Mouse (Mus musculus) hindbrain, embryonic 11.5 days (tissue): Measurements from ENCODE around the gene Spns3. TPM values are rescaled to one million over a fixed set of nuclear protein-coding genes. Genes with fewer than 3 reads are reported as not detected.
A peak's percentile ranks its signal among the peaks of the same experiment; 100 is the strongest.

Experiments
- ATAC-seq: fragments of 200-750 bp; cut with Nextera tagmentation; 2 replicates; pipeline ENCODE4 v1.8.0; 2017; ENCODE audit warnings: mild to moderate bottlenecking, moderate TSS enrichment, moderate library complexity; ENCODE audit not compliant: low FRiP score
- DNase-seq: peaks from one replicate; pipeline ENCODE4 v3.0.0-alpha.2; 2015; ENCODE audit warnings: low spot score
- H3K27ac ChIP-seq: fragments of 300-500 bp; sonication (generic); 2 replicates; pipeline ENCODE4 v1.5.1; 2014; ENCODE audit warnings: mild to moderate bottlenecking, low read depth, low read length
- H3K27me3 ChIP-seq: fragments of 300-500 bp; sonication (generic); 2 replicates; pipeline ENCODE4 v1.6.1; 2014; ENCODE audit warnings: mild to moderate bottlenecking, low read length, moderate library complexity, mixed read lengths; ENCODE audit not compliant: control insufficient read depth, insufficient read depth
- H3K36me3 ChIP-seq: fragments of 300-500 bp; sonication (generic); 2 replicates; pipeline ENCODE4 v1.6.1; 2014; ENCODE audit warnings: mild to moderate bottlenecking, low read length, moderate library complexity, mixed read lengths; ENCODE audit not compliant: control insufficient read depth, insufficient read depth
- H3K4me1 ChIP-seq: fragments of 300-500 bp; sonication (generic); replicated peaks from 2 replicates; pipeline ENCODE4 v1.6.1; 2014; ENCODE audit warnings: low read length, mixed read lengths; ENCODE audit not compliant: control insufficient read depth, insufficient read depth
- H3K4me2 ChIP-seq: fragments of 300-500 bp; sonication (generic); replicated peaks from 2 replicates; pipeline ENCODE4 v1.6.1; 2014; ENCODE audit warnings: mild to moderate bottlenecking, low read depth, low read length
- H3K4me3 ChIP-seq: fragments of 300-500 bp; sonication (generic); 2 replicates; pipeline ENCODE4 v1.5.1; 2014; ENCODE audit warnings: low read depth, low read length
- H3K9ac ChIP-seq: fragments of 300-500 bp; sonication (generic); 2 replicates; pipeline ENCODE4 v1.6.1; 2014; ENCODE audit warnings: low read depth, low read length
- H3K9me3 ChIP-seq: fragments of 300-500 bp; sonication (generic); 2 replicates; pipeline ENCODE4 v1.6.1; 2016; ENCODE audit warnings: low read length; ENCODE audit not compliant: control insufficient read depth
- WGBS: fragments of 180-500 bp; shearing (Covaris S2); extraction: QIAGEN DNeasy Blood & Tissue Kit; methylation state at CpG from one replicate; pipeline ENCODE4 v1.1.7; 2014; 5-methylcytosine and 5-hydroxymethylcytosine counted together
- polyA plus RNA-seq: library from polyadenylated mRNA; unstranded; fragments of >200 nt; fragmentation: Nextera tagmentation; extraction: Ambion mirVana; gene quantifications from 2 replicates; pipeline ENCODE4 v1.2.1, GENCODE M21; 2014

The Spns3 gene
- polyA plus RNA-seq, 1 experiment from 2014 or later, result not detected

DNA sequence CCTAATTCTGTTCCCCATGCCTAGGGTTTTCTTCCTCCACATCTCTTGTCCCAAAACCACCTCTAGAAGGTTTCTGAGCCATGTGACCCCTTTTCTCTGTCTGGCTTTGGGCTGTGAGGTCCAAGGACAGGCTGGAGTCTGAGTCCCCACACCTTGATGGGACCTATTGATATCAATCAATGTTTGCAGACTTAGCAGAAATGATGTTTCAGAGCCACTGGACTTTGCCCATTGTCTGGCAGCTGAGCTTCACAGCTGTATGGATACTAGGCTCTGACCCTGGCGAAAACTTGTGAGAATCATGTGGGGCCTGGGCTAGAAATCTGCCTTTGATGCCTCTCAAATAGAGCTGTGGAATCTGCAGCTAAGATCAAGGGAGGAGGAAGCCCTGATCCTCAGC, 53.5 kb downstream of the Spns3 start:
- Histone ChIP-seq H3K27me3 (no peaks in the 10 kb centered on the region), H3K27ac (no peak overlapping the region), H3K4me2 (no peak overlapping the region), H3K4me1 (no peaks in the 10 kb centered on the region), H3K4me3 (no peak overlapping the region), H3K36me3 (no peaks in the 10 kb centered on the region), H3K9ac (no peak overlapping the region), H3K9me3 (no peaks in the 10 kb centered on the region)
- 57% methylated on average over 1 of the region's 1 CpGs for WGBS
- ATAC-seq (no peak), DNase-seq (no peak)

GRCm38 (mm10) chr11:72496066-72496465, 54.2 kb downstream of the Spns3 start:
- WGBS, result 83% methylated on average over 3 of the region's 3 CpGs
- DNase-seq (no peak), ATAC-seq (no peak)
- Histone ChIP-seq H3K4me1 (no peaks in the 10 kb centered on the region), H3K4me3 (no peak overlapping the region), H3K9ac (no peak overlapping the region), H3K4me2 (no peak overlapping the region), H3K27me3 (no peaks in the 10 kb centered on the region), H3K36me3 (no peaks in the 10 kb centered on the region), H3K27ac (no peak overlapping the region), H3K9me3 (no peaks in the 10 kb centered on the region)

DNA sequence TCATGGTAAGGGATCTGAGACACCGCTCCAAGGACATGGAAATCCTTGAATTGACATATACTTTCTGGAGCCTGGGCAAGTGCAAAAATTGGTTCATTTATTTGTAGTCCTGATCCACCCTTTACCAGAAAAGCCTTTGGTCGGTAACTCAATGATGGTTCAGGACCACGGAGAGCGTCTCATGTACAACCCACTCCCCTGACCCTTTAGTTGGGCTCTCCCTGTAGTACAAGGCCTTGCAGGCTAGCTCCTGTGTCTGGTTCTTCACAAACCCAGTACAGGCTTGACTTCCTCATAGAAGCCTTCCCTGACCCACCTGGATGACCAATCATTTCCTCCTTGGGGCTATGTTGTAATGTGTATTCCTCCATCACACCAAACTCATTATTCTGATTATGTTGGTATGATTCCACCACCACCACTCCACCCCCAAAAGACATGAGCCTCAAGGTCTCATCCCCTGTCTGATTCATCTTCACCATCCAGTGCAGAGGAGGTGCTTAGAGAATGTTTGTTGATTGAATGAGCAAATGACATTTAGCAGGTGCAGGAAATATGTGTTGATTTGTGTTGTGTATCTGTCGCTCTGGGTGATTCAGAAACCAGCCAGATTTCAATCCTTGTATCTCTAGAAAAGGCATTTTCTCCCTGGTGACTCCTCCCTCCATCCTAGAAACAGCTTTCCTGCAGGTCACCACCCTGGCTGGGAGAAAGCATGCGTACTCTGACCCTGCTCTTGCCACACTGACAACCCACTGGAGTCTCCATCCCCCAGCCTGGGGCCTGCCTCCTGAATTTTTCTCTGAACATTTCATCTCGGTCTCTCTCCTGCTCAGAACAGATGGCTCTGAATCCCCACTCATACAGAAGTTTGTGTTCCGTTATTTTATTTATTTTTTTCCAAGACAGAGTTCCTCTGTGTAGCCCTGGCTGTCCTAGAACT, 56.0 kb downstream of the Spns3 start:
- WGBS, result 57% methylated on average over 8 of the region's 8 CpGs
- Histone ChIP-seq H3K4me3 (no peak overlapping the region), H3K9me3 (no peaks in the 10 kb centered on the region), H3K9ac (no peak overlapping the region), H3K27ac (no peak overlapping the region), H3K27me3 (peaks cover under 1% of the 10 kb centered on the region), H3K4me1 (peaks cover under 1% of the 10 kb centered on the region), H3K36me3 (no peaks in the 10 kb centered on the region), H3K4me2 (no peak overlapping the region)
- ATAC-seq, result no peak
- peak; percentile 64 for DNase-seq

- peaks cover 14% of the 10 kb centered on the region for H3K27me3 ChIP-seq
- H3K9ac ChIP-seq, result no peak overlapping the region
- H3K9me3 ChIP-seq, result no peaks in the 10 kb centered on the region
- H3K36me3 ChIP-seq, result no peaks in the 10 kb centered on the region
- H3K27ac ChIP-seq, result no peak overlapping the region
- H3K4me1 ChIP-seq, result peaks cover 2% of the 10 kb centered on the region
- H3K4me3 ChIP-seq, result no peak overlapping the region
- no peak for ATAC-seq
- DNase-seq, result no peak
- H3K4me2 ChIP-seq, result no peak overlapping the region
- 77% methylated on average over 15 of the region's 15 CpGs for WGBS
These were observed 59.0 kb downstream of the Spns3 start for GRCm38 (mm10) chr11:72491130-72491960.

DNA sequence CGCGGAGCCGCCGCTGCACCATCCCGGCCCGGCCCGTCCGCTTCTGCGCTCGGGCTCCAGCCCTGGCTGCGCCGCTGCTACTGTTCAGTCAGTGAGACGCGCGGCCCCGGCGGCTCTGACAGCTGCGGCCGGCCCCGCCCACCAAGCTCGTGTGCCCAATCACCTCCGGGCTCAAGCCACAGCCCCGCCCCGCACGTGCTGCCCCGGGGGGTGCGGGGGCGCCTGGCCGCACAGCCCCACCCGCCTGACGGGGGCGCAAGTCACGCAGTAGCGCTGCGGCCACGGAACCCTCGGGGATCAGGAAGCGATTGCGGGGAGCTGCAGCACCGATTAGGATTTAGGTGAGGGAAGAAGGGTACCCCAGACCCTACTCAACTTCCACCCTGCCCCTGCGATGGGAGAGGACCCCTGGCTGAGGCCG, 60.4 kb downstream of the Spns3 start, which contains the start of gene Spns2:
Gene Spns2, minus strand, starts transcription at position 24 of the 421 bp plus-strand sequence.
- Histone ChIP-seq H3K9me3 (no peaks in the 10 kb centered on the region), H3K4me3 (peak within 1 kb of the TSS; percentile 62), H3K4me1 (peaks cover 2% of the 10 kb centered on the region), H3K9ac (peak within 1 kb of the TSS; percentile 79), H3K27ac (peak within 1 kb of the TSS; percentile 86), H3K4me2 (peak within 1 kb of the TSS; percentile 82), H3K27me3 (peaks cover 16% of the 10 kb centered on the region), H3K36me3 (no peaks in the 10 kb centered on the region)
- peak; percentile 90 for ATAC-seq
- 0% methylated on average over 42 of the region's 42 CpGs for WGBS
- DNase-seq, result peak; percentile 93

DNA sequence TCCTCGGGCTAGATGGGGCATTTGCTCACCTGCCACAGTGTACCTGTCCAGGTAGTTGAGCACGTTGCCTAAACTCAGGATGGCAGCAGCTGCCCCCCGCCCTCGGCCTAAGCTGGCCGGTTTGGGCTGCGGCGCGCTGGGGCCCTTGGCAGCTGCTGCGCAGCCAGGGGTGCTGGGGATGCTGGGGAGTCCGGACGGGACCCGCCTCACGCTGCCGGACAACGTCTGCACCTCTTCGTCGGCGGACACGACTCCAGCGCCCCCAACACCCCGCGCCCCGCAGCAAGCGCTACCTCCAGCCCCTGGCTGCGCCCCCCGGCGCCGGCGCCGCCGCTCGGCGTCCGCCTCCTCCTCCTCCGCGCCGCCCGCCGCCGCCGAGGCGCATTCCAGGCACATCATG, 60.9 kb downstream of the Spns3 start:
- Histone ChIP-seq H3K36me3 (no peaks in the 10 kb centered on the region), H3K9ac (peak overlapping the region; percentile 79), H3K4me3 (peak overlapping the region; percentile 62), H3K4me1 (peaks cover 2% of the 10 kb centered on the region), H3K27me3 (peaks cover 16% of the 10 kb centered on the region), H3K9me3 (no peaks in the 10 kb centered on the region), H3K27ac (peak overlapping the region; percentile 86), H3K4me2 (peak overlapping the region; percentile 82)
- no peak for DNase-seq
- peak; percentile 26 for ATAC-seq
- under 1% methylated on average over 20 of the region's 42 CpGs for WGBS

DNA sequence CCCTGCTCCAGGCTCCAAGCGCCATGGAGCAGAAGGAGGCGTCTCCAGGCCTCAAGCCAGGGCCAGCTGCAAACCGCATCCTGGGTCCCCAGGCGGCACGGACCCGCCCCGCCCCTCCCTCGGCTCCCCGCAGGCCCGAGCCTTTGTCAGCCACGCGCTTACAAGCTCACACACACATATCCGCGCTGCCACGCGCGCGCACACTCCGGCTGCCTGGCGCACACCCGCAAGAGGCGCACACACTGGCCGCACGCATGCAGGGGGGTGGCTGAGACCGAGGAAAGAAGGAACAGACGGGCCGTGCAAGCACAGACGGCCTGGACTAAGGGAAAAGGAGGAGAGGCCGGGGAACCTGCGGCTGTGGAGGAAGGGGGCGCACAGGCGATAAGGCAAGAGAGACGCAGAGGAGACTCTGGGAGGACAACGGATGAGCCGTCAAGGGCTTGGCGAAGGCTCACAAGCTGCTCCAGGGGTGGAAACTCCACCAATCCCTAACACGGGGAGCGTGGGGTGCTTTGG, 61.5 kb downstream of the Spns3 start:
- peak; percentile 73 for DNase-seq
- peak overlapping the region; percentile 82 for H3K4me2 ChIP-seq
- H3K9ac ChIP-seq, result peak overlapping the region; percentile 79
- no peaks in the 10 kb centered on the region for H3K36me3 ChIP-seq
- no peaks in the 10 kb centered on the region for H3K9me3 ChIP-seq
- H3K4me1 ChIP-seq, result peaks cover 2% of the 10 kb centered on the region
- peak overlapping the region; percentile 62 for H3K4me3 ChIP-seq
- peak overlapping the region; percentile 86 for H3K27ac ChIP-seq
- peak; percentile 70 for ATAC-seq
- WGBS, result under 1% methylated on average over 38 of the region's 38 CpGs
- H3K27me3 ChIP-seq, result peaks cover 16% of the 10 kb centered on the region

DNA sequence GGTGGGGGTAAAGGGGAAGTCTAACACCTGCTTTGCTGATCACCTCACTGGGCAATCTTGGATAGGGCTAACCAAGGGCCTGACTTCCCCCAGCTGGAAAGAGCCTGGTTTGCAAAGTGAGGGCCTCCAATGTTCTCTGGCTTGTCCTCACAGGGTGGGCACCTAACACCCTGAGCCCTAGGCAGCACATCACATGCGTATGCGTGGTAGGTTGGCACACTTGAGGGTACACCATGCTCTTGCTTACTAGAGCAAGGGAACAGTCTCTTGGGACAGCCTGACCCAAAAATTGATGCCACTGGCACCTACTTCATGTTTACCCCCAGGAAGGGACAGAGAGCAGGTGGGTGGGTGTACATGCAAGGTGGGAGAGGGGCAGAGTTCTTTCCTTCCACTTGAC, 62.6 kb downstream of the Spns3 start:
- H3K4me2 ChIP-seq, result peak overlapping the region; percentile 82
- H3K27me3 ChIP-seq, result peaks cover 16% of the 10 kb centered on the region
- no peaks in the 10 kb centered on the region for H3K36me3 ChIP-seq
- H3K27ac ChIP-seq, result no peak overlapping the region
- 82% methylated on average over 2 of the region's 2 CpGs for WGBS
- DNase-seq (no peak), ATAC-seq (no peak)
- H3K4me3 ChIP-seq, result peak overlapping the region; percentile 62
- H3K4me1 ChIP-seq, result peaks cover 2% of the 10 kb centered on the region
- H3K9ac ChIP-seq, result peak overlapping the region; percentile 79; the same call in 1 of the 2 replicates
- no peaks in the 10 kb centered on the region for H3K9me3 ChIP-seq
